Mouse (Mus musculus) cerebellum, adult 2 months (tissue): ENCODE results near the gene Rnase9.

Experiments used
- CTCF ChIP-seq: fragments of 200-500 bp; IDR thresholded peaks from 2 replicates; pipeline ENCODE4 v1.5.1; 2011; ENCODE audit warnings: low read depth, mild to moderate bottlenecking, control low read depth, low read length, moderate library complexity, borderline replicate concordance; ENCODE audit not compliant: insufficient read depth
- POLR2A ChIP-seq: fragments of 200-500 bp; IDR thresholded peaks from 2 replicates; pipeline ENCODE4 v1.6.1; 2011; ENCODE audit warnings: low read length, control low read depth, borderline replicate concordance; ENCODE audit not compliant: insufficient read depth

DNA sequence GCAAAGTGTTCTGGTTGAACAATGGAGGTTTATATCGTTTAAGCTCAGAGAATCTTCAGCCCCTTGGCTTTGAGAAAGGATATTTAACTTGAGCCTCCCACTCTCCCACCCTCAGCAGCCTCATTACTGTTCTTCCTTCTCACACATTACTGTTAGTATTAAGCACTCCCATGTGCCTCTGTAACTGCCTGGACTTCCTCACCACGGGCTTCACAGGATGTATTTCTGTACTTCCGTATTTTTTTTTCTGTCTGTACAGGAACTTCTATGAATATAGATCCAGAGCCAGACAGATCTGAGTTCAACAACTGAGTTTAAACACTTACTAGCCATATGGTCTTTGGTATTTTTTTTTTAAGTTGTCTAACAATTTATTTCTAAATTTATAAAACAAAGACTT is 44.6 kb downstream of the Rnase9 start:
- no peak for TF ChIP-seq CTCF
- TF ChIP-seq POLR2A, result no peak
